Mouse (Mus musculus): ENCODE measurements around the gene Rbfox3. TPM values are rescaled to one million over a fixed set of nuclear protein-coding genes. Genes with fewer than 3 reads are reported as not detected.
"Not testable (repeated sequence)": the region's sequence is repeated elsewhere in the genome, so short reads cannot be mapped to it uniquely, and the experiment has no call there.

The Rbfox3 gene
- polyA plus RNA-seq, 1 experiment from 2014 or later = 0.76 TPM

- ATAC-seq (ENCODE audit: low FRiP score, low TSS enrichment) = no peak
- Histone ChIP-seq H3K27ac (replicated peaks) (no peak overlapping the region), H3K4me1 (replicated peaks; ENCODE audit: control insufficient read depth, insufficient read depth) (no peaks in the 10 kb centered on the region), H3K36me3 (ENCODE audit: control insufficient read depth, insufficient read depth, low read length) (no peaks in the 10 kb centered on the region), H3K9ac (ENCODE audit: low read length) (no peak overlapping the region), H3K9me3 (ENCODE audit: control insufficient read depth, low read length) (no peaks in the 10 kb centered on the region), H3K4me2 (replicated peaks; ENCODE audit: low read depth) (no peak overlapping the region), H3K27me3 (ENCODE audit: control insufficient read depth, insufficient read depth, low read length) (no peaks in the 10 kb centered on the region), H3K4me3 (ENCODE audit: low read depth, low read length) (no peak overlapping the region)
- DNase-seq (ENCODE audit: low spot score) = peak; percentile 36
- WGBS = 8% methylated on average over 3 of the region's 3 CpGs
- TF ChIP-seq CTCF (IDR thresholded peaks at IDR 0.05; ENCODE audit: low read depth) (peak; percentile 71), EP300 (optimal IDR thresholded peaks at IDR 0.05) (no peak)
Measured at GRCm38 (mm10) chr11:118775753-118776152, 135.6 kb downstream of the Rbfox3 start.

- H3K9ac ChIP-seq (ENCODE audit: low read length); H3K4me3 ChIP-seq (ENCODE audit: low read depth, low read length); H3K9me3 ChIP-seq (ENCODE audit: control insufficient read depth, low read length); H3K27ac ChIP-seq (replicated peaks); H3K27me3 ChIP-seq (ENCODE audit: control insufficient read depth, insufficient read depth, low read length); DNase-seq (ENCODE audit: low spot score); H3K36me3 ChIP-seq (ENCODE audit: control insufficient read depth, insufficient read depth, low read length); ATAC-seq (ENCODE audit: low FRiP score, low TSS enrichment); H3K4me2 ChIP-seq (replicated peaks; ENCODE audit: low read depth); H3K4me1 ChIP-seq (replicated peaks; ENCODE audit: control insufficient read depth, insufficient read depth): not testable (repeated sequence)
- 74% methylated on average over 2 of the region's 2 CpGs for WGBS
Measured at GRCm38 (mm10) chr11:118774777-118775176, 136.6 kb downstream of the Rbfox3 start.

- Histone ChIP-seq H3K4me1 (replicated peaks; ENCODE audit: control insufficient read depth, insufficient read depth) (no peaks in the 10 kb centered on the region), H3K27ac (replicated peaks) (no peak overlapping the region), H3K4me3 (ENCODE audit: low read depth, low read length) (no peak overlapping the region), H3K4me2 (replicated peaks; ENCODE audit: low read depth) (no peak overlapping the region), H3K9ac (ENCODE audit: low read length) (no peak overlapping the region), H3K36me3 (ENCODE audit: control insufficient read depth, insufficient read depth, low read length) (no peaks in the 10 kb centered on the region), H3K27me3 (ENCODE audit: control insufficient read depth, insufficient read depth, low read length) (no peaks in the 10 kb centered on the region), H3K9me3 (ENCODE audit: control insufficient read depth, low read length) (no peaks in the 10 kb centered on the region)
- TF ChIP-seq CTCF (IDR thresholded peaks at IDR 0.05; ENCODE audit: low read depth) (no peak), EP300 (optimal IDR thresholded peaks at IDR 0.05) (no peak)
- DNase-seq (ENCODE audit: low spot score) (no peak), ATAC-seq (ENCODE audit: low FRiP score, low TSS enrichment) (no peak)
- WGBS = 53% methylated on average over 12 of the region's 12 CpGs
Measured at GRCm38 (mm10) chr11:118773076-118773583, 138.3 kb downstream of the Rbfox3 start.

- Histone ChIP-seq H3K4me2 (replicated peaks; ENCODE audit: low read depth) (no peak overlapping the region), H3K4me1 (replicated peaks; ENCODE audit: control insufficient read depth, insufficient read depth) (no peaks in the 10 kb centered on the region), H3K9ac (ENCODE audit: low read length) (no peak overlapping the region), H3K27me3 (ENCODE audit: control insufficient read depth, insufficient read depth, low read length) (no peaks in the 10 kb centered on the region), H3K4me3 (ENCODE audit: low read depth, low read length) (no peak overlapping the region), H3K9me3 (ENCODE audit: control insufficient read depth, low read length) (no peaks in the 10 kb centered on the region), H3K36me3 (ENCODE audit: control insufficient read depth, insufficient read depth, low read length) (no peaks in the 10 kb centered on the region), H3K27ac (replicated peaks) (no peak overlapping the region)
- DNase-seq (ENCODE audit: low spot score) (no peak), ATAC-seq (ENCODE audit: low FRiP score, low TSS enrichment) (no peak)
- 86% methylated on average over 4 of the region's 4 CpGs for WGBS
- TF ChIP-seq EP300 (optimal IDR thresholded peaks at IDR 0.05) (no peak), CTCF (IDR thresholded peaks at IDR 0.05; ENCODE audit: low read depth) (no peak)
Measured at GRCm38 (mm10) chr11:118771358-118771757, 140.0 kb downstream of the Rbfox3 start.

- Histone ChIP-seq H3K27ac (replicated peaks) (no peak overlapping the region), H3K9ac (ENCODE audit: low read length) (no peak overlapping the region), H3K4me3 (ENCODE audit: low read depth, low read length) (no peak overlapping the region), H3K4me1 (replicated peaks; ENCODE audit: control insufficient read depth, insufficient read depth) (no peaks in the 10 kb centered on the region), H3K4me2 (replicated peaks; ENCODE audit: low read depth) (no peak overlapping the region), H3K9me3 (ENCODE audit: control insufficient read depth, low read length) (no peaks in the 10 kb centered on the region), H3K27me3 (ENCODE audit: control insufficient read depth, insufficient read depth, low read length) (no peaks in the 10 kb centered on the region), H3K36me3 (ENCODE audit: control insufficient read depth, insufficient read depth, low read length) (no peaks in the 10 kb centered on the region)
- ATAC-seq (ENCODE audit: low FRiP score, low TSS enrichment) = no peak
- WGBS = 93% methylated on average over 7 of the region's 7 CpGs
- no peak for DNase-seq (ENCODE audit: low spot score)
- TF ChIP-seq CTCF (IDR thresholded peaks at IDR 0.05; ENCODE audit: low read depth) (no peak), EP300 (optimal IDR thresholded peaks at IDR 0.05) (no peak)
Measured at GRCm38 (mm10) chr11:118770789-118771188, 140.6 kb downstream of the Rbfox3 start.

- H3K4me1 ChIP-seq (replicated peaks; ENCODE audit: control insufficient read depth, insufficient read depth) = no peaks in the 10 kb centered on the region
- 60% methylated on average over 2 of the region's 2 CpGs for WGBS
- no peak overlapping the region for H3K27ac ChIP-seq (replicated peaks)
- H3K27me3 ChIP-seq (ENCODE audit: control insufficient read depth, insufficient read depth, low read length) = no peaks in the 10 kb centered on the region
- TF ChIP-seq EP300 (optimal IDR thresholded peaks at IDR 0.05) (no peak), CTCF (IDR thresholded peaks at IDR 0.05; ENCODE audit: low read depth) (no peak)
- DNase-seq (ENCODE audit: low spot score) (no peak), ATAC-seq (ENCODE audit: low FRiP score, low TSS enrichment) (no peak)
- no peak overlapping the region for H3K4me3 ChIP-seq (ENCODE audit: low read depth, low read length)
- H3K4me2 ChIP-seq (replicated peaks; ENCODE audit: low read depth) = no peak overlapping the region
- no peaks in the 10 kb centered on the region for H3K36me3 ChIP-seq (ENCODE audit: control insufficient read depth, insufficient read depth, low read length)
- no peak overlapping the region for H3K9ac ChIP-seq (ENCODE audit: low read length)
- no peaks in the 10 kb centered on the region for H3K9me3 ChIP-seq (ENCODE audit: control insufficient read depth, low read length)
Measured at GRCm38 (mm10) chr11:118769542-118769941, 141.9 kb downstream of the Rbfox3 start.

Data from stomach, postnatal 0 days (tissue).